Mouse (Mus musculus): Measurements from ENCODE around the gene Nsun2. TPM values are rescaled to one million over a fixed set of nuclear protein-coding genes. Genes with fewer than 3 reads are reported as not detected.
"Not testable (repeated sequence)": the region's sequence is repeated elsewhere in the genome, so short reads cannot be mapped to it uniquely, and the experiment has no call there.

The Nsun2 gene
- polyA plus RNA-seq, 1 experiment from 2014 or later = 100 TPM

- CTCF ChIA-PET = interaction anchor here (1.0 to 2.4 kb wide), 3 partner anchors 24 to 77 kb away, joined by 3 to 6 read pairs (median 5); no protein-coding TSS in a partner anchor
- POLR2A ChIA-PET = no interaction called here
- no peak for ATAC-seq
- in situ Hi-C loops (cut with MboI; ENCODE audit: low pct_unique_long_range_greater_than_20kb) = no loop called here
- H3K27me3 ChIP-seq = no peaks in the 10 kb centered on the region
- DNase-seq (ENCODE audit: low read depth, low spot score) = no peak
- TF ChIP-seq CTCF (IDR thresholded peaks at IDR 0.05) = no peak
Observed at GRCm38 (mm10) chr13:69630576-69630975, 97.0 kb downstream of the Nsun2 start.

DNA sequence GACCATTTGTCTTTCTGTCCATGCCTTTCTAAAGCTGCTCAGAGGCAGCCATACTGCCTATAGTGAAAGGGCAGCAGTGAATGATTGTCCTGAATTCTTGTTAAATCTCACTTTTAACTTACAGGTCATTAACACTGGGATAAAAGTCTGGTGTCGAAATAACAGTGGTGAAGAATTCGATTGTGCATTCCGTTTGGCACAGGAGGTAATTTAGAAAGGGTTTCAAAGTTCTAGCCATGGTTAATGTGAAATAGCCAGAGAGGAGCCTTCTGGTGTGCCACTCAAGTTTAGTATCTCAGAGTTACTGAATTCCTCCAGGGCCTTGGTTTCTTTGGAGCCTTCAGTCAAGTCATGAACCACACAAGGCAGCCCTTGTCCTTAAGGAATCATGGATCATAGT is 97.6 kb downstream of the Nsun2 start:
- DNase-seq (ENCODE audit: low read depth, low spot score) (no peak), ATAC-seq (peak; percentile 12)
- CTCF ChIA-PET = interaction anchor here (1.0 to 2.4 kb wide), 2 partner anchors 23 to 78 kb away, joined by 3 to 6 read pairs; no protein-coding TSS in a partner anchor
- POLR2A ChIA-PET = no interaction called here
- in situ Hi-C loops (cut with MboI; ENCODE audit: low pct_unique_long_range_greater_than_20kb) = no loop called here
- no peak for TF ChIP-seq CTCF (IDR thresholded peaks at IDR 0.05)
- no peaks in the 10 kb centered on the region for H3K27me3 ChIP-seq

GRCm38 (mm10) chr13:69631659-69632058 is 98.1 kb downstream of the Nsun2 start:
- DNase-seq (ENCODE audit: low read depth, low spot score) = no peak
- ATAC-seq = peak; percentile 57
- in situ Hi-C loops (cut with MboI; ENCODE audit: low pct_unique_long_range_greater_than_20kb) = no loop called here
- TF ChIP-seq CTCF (IDR thresholded peaks at IDR 0.05) = no peak
- ChIA-PET CTCF (interaction anchor here (2.4 to 2.8 kb wide), 2 partner anchors 23 to 79 kb away, joined by 6 read pairs; no protein-coding TSS in a partner anchor), POLR2A (no interaction called here)
- H3K27me3 ChIP-seq = no peaks in the 10 kb centered on the region

DNA sequence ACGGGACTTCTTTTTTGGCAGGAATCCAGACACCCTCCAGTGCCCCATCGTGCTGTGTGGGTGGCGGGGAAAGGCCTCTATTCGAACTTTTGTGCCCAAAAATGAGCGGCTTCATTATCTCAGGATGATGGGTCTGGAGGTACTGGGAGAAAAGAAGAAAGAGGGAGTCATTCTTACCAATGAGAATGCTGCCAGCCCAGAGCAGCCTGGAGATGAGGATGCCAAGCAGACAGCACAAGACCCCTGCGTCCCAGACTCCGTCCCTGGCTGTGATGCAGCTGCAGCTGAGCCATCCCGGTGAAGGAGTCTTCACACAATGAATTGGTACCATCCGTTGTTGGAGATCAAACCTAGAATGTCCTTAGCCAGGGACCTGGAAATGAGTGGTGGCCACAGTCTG is 100.0 kb downstream of the Nsun2 start:
- ChIA-PET POLR2A (interaction anchor here (0.5 kb wide), 1 partner anchor 77 kb away, joined by 4 read pairs; no protein-coding TSS in a partner anchor), CTCF (interaction anchor here (2.8 kb wide), 1 partner anchor 81 kb away, joined by 6 read pairs; no protein-coding TSS in a partner anchor)
- TF ChIP-seq CTCF (IDR thresholded peaks at IDR 0.05) = no peak
- DNase-seq (ENCODE audit: low read depth, low spot score) (no peak), ATAC-seq (no peak)
- in situ Hi-C loops (cut with MboI; ENCODE audit: low pct_unique_long_range_greater_than_20kb) = no loop called here
- H3K27me3 ChIP-seq = no peaks in the 10 kb centered on the region

DNA sequence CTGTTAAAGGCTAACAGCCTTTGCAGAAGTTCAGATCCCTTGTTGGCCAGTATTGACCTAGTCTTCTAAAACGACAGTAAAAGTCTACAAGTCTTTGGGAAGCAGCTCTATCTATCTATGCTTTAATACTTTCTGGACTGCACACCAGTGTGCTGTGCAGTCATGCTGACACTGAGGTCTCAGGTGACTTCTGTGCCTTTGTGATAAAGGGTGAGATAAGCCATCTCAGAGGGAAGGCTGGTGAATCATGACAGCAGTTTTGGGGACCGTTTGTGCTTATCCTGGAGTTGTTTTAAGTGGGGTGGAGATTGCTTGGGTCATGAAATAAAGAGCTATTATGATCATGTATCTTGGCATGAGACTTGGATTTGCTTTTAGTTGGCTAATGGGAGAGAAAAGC is 100.4 kb downstream of the Nsun2 start:
- no peaks in the 10 kb centered on the region for H3K27me3 ChIP-seq
- CTCF ChIA-PET = interaction anchor here (1.0 to 2.8 kb wide), 3 partner anchors 9 to 81 kb away, joined by 3 to 6 read pairs (median 4); no protein-coding TSS in a partner anchor
- ATAC-seq (no peak), DNase-seq (ENCODE audit: low read depth, low spot score) (no peak)
- no peak for TF ChIP-seq CTCF (IDR thresholded peaks at IDR 0.05)
- in situ Hi-C loops (cut with MboI; ENCODE audit: low pct_unique_long_range_greater_than_20kb) = no loop called here
- POLR2A ChIA-PET = interaction anchor here (0.5 kb wide), 1 partner anchor 77 kb away, joined by 4 read pairs; no protein-coding TSS in a partner anchor

GRCm38 (mm10) chr13:69635836-69636235 is 102.3 kb downstream of the Nsun2 start:
- DNase-seq (ENCODE audit: low read depth, low spot score); H3K27me3 ChIP-seq; ATAC-seq; in situ Hi-C loops (cut with MboI; ENCODE audit: low pct_unique_long_range_greater_than_20kb): not testable (repeated sequence)
- CTCF ChIA-PET = interaction anchor here (1.0 kb wide), 2 partner anchors 19 to 83 kb away, joined by 3 read pairs; no protein-coding TSS in a partner anchor
- POLR2A ChIA-PET = interaction anchor here (0.6 kb wide), 1 partner anchor 935 kb away, joined by 3 read pairs; no protein-coding TSS in a partner anchor

DNA sequence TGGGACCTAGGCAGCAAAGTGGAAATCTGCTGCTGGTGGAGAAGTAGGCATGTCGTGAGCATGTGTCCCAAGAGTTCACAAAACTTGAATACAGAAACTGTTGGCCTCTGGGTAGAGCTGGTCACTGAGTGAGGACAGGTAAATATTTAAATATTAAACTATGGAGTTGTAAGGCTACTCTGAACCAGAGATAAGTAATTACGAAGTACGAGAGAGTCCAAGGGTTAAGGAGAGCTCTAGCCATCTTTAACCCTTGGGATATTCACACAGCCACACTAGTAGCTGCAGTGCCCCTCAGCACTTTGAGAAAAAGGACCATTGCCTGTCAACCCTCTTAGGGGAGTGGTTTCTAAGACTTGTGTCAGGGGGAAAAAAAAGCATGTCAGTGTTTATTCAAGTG is 102.8 kb downstream of the Nsun2 start:
- TF ChIP-seq CTCF (IDR thresholded peaks at IDR 0.05) = no peak
- ATAC-seq = no peak
- ChIA-PET CTCF (interaction anchor here (1.0 to 1.1 kb wide), 3 partner anchors 9 to 83 kb away, joined by 3 read pairs; no protein-coding TSS in a partner anchor), POLR2A (interaction anchor here (0.5 to 0.6 kb wide), 2 partner anchors 935 to 1775 kb away, joined by 3 read pairs; no protein-coding TSS in a partner anchor)
- DNase-seq (ENCODE audit: low read depth, low spot score) = no peak
- H3K27me3 ChIP-seq = no peaks in the 10 kb centered on the region
- in situ Hi-C loops (cut with MboI; ENCODE audit: low pct_unique_long_range_greater_than_20kb) = no loop called here

- DNase-seq (ENCODE audit: low read depth, low spot score) (no peak), ATAC-seq (no peak)
- TF ChIP-seq CTCF (IDR thresholded peaks at IDR 0.05) = no peak
- CTCF ChIA-PET = interaction anchor here (1.0 to 1.3 kb wide), 4 partner anchors 8 to 84 kb away, joined by 3 to 4 read pairs (median 3); no protein-coding TSS in a partner anchor
- in situ Hi-C loops (cut with MboI; ENCODE audit: low pct_unique_long_range_greater_than_20kb) = no loop called here
- H3K27me3 ChIP-seq = no peaks in the 10 kb centered on the region
- POLR2A ChIA-PET = interaction anchor here (0.5 to 1.2 kb wide), 2 partner anchors 129 to 1775 kb away, joined by 3 read pairs; no protein-coding TSS in a partner anchor
Observed at GRCm38 (mm10) chr13:69636816-69637215, 103.3 kb downstream of the Nsun2 start.

GRCm38 (mm10) chr13:69637657-69638056 is 104.1 kb downstream of the Nsun2 start:
- POLR2A ChIA-PET = interaction anchor here (1.2 kb wide), 1 partner anchor 129 kb away, joined by 3 read pairs; no protein-coding TSS in a partner anchor
- TF ChIP-seq CTCF (IDR thresholded peaks at IDR 0.05) = no peak

GRCm38 (mm10) chr13:69638108-69638626 is 104.6 kb downstream of the Nsun2 start:
- ChIA-PET POLR2A (interaction anchor here (0.5 to 1.2 kb wide), 2 partner anchors 99 to 130 kb away, joined by 3 to 4 read pairs; no protein-coding TSS in a partner anchor), CTCF (interaction anchor here (0.8 to 1.3 kb wide), 3 partner anchors 10 to 71 kb away, joined by 3 to 4 read pairs (median 3); no protein-coding TSS in a partner anchor)
- ATAC-seq = no peak
- DNase-seq (ENCODE audit: low read depth, low spot score) = no peak
- TF ChIP-seq CTCF (IDR thresholded peaks at IDR 0.05) = no peak
- H3K27me3 ChIP-seq = no peaks in the 10 kb centered on the region
- in situ Hi-C loops (cut with MboI; ENCODE audit: low pct_unique_long_range_greater_than_20kb) = no loop called here

More at GRCm38 (mm10) chr13:69637657-69638056, 104.1 kb downstream of the Nsun2 start:
- in situ Hi-C loops (cut with MboI; ENCODE audit: low pct_unique_long_range_greater_than_20kb) = no loop called here
- no peaks in the 10 kb centered on the region for H3K27me3 ChIP-seq
- ATAC-seq (no peak), DNase-seq (ENCODE audit: low read depth, low spot score) (no peak)
- CTCF ChIA-PET = interaction anchor here (0.8 to 1.3 kb wide), 3 partner anchors 9 to 70 kb away, joined by 3 to 4 read pairs (median 3); no protein-coding TSS in a partner anchor

GRCm38 (mm10) chr13:69639251-69639650 is 105.7 kb downstream of the Nsun2 start:
- CTCF ChIA-PET = interaction anchor here (1.0 to 1.3 kb wide), 2 partner anchors 17 to 130 kb away, joined by 3 to 5 read pairs; no protein-coding TSS in a partner anchor
- POLR2A ChIA-PET = no interaction called here
- in situ Hi-C loops (cut with MboI; ENCODE audit: low pct_unique_long_range_greater_than_20kb) = no loop called here
- no peak for DNase-seq (ENCODE audit: low read depth, low spot score)
- ATAC-seq = no peak
- no peaks in the 10 kb centered on the region for H3K27me3 ChIP-seq
- TF ChIP-seq CTCF (IDR thresholded peaks at IDR 0.05) = no peak

Data from Patski (cell line).